Mouse (Mus musculus): Measurements from ENCODE around the gene D2hgdh.

DNA sequence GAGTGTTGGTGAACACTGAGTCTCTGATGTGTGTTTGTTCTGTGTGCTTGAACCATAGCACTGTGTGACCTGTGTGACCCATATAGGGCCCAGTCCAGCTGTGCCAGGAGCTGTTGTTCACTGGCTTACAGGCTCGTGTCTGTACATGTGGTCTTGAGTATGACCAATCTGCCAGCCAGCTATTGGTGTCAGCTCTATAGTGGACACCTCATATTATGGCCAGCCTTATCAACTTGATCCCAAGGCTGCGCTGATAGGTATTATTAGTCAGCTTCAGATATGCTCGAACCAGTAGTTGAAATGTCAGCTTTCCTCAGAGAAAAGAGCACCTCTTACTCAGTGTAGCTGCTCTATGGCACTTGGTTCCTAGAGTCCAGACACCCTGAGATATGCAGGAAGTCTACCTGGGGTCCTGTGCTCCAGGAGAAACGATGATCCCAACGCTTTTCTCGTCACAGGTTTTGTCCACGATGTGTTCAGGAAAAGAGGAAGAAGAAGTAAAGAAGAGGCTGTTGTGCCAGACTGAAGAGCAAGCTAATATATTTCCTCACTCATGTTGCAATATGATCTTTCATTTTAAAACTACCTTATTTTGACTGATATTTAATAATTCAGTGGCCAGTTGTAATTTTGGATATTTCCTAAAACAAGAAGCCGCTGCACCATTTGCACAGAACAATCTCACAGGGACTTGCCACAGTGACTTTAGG, 6.7 kb upstream of the D2hgdh start:
- TF ChIP-seq CTCF (IDR thresholded peaks at IDR 0.05; ENCODE audit: control insufficient read depth, insufficient read depth, low read length), result no peak
- TF ChIP-seq POLR2A (IDR thresholded peaks at IDR 0.05; ENCODE audit: borderline replicate concordance, control insufficient read depth, low read depth, low read length), result no peak

Data from bone marrow, adult 2 months (tissue).